Mouse (Mus musculus) stomach, postnatal 0 days (tissue): Measurements from ENCODE around the gene Cntnap1.

Experiments
- CTCF ChIP-seq: IDR thresholded peaks from 2 replicates; pipeline ENCODE4 v1.5.1; 2016; ENCODE audit warnings: antibody characterized with exemption, low read depth, mild to moderate bottlenecking, moderate library complexity
- EP300 ChIP-seq: optimal IDR thresholded peaks from 2 replicates; pipeline ENCODE3; 2016; ENCODE audit warnings: antibody characterized with exemption

GRCm38 (mm10) chr11:101176117-101176691 is 5.9 kb downstream of the Cntnap1 start:
- TF ChIP-seq CTCF (peak; percentile 62), EP300 (no peak)
